Mouse (Mus musculus): ENCODE measurements around the gene Gjd3.

Gene Gjd3

GRCm38 (mm10) chr11:98932293-98933091 is 50.3 kb downstream of the Gjd3 start:
- no peak for DNase-seq (ENCODE audit: low spot score)

All from urinary bladder, postnatal 25 days (tissue).